ENCODE assay signal across 8 mouse cellular contexts in genomic region chr2:118899981-118900825, GRCm38 (mm10). TPM values are rescaled to one million over a fixed set of nuclear protein-coding genes. Genes with fewer than 3 reads are reported as not detected.
DNase-seq lines count a peak whose midpoint lies in the region; ATAC-seq and TF ChIP-seq lines count a peak whose summit lies in the region.

TSS of gene Bahd1 (plus strand) at chr2:118900377.

- TF ChIP-seq CTCF in embryonic fibroblast, embryonic 13.5 days (IDR thresholded peaks at IDR 0.05; ENCODE audit: borderline replicate concordance, insufficient read depth, low read length): no peak

- peak within 1 kb of the TSS; percentile 98 for H3K4me2 ChIP-seq in stomach, embryonic 14.5 days (replicated peaks; ENCODE audit: low read depth, low read length)

- H3K9ac ChIP-seq in stomach, embryonic 14.5 days (replicated peaks; ENCODE audit: low read depth, low read length): peak within 1 kb of the TSS; percentile 77

- peak; percentile 45 for DNase-seq in cerebellum, adult 11 months
- no peak for DNase-seq in cerebellum, postnatal 4 days (ENCODE audit: low spot score in 2 of 2)
- DNase-seq in adrenal gland, adult 2 months: peak; percentile 76
- peak; percentile 36 for DNase-seq in heart, postnatal 4 days
- DNase-seq in left cerebral cortex, adult 8-10 months (ENCODE audit: low spot score in 2 of 2): peak; percentile 15 to 50

- H3K9me3 ChIP-seq in stomach, embryonic 14.5 days (ENCODE audit: control insufficient read depth, low read depth, low read length): no peaks in the 10 kb centered on the region

- H3K27ac ChIP-seq in embryonic fibroblast, embryonic 13.5 days (ENCODE audit: insufficient read depth, low read length): no peak within 1 kb of the TSS
- no peak within 1 kb of the TSS for H3K27ac ChIP-seq in stomach, embryonic 14.5 days (ENCODE audit: low read length)

- no peak for TF ChIP-seq POLR2A in embryonic fibroblast, embryonic 13.5 days (IDR thresholded peaks at IDR 0.05; ENCODE audit: low read depth, low read length)

- H3K27me3 ChIP-seq in stomach, embryonic 14.5 days (ENCODE audit: control insufficient read depth, insufficient read depth, low read length): peaks cover 45% of the 10 kb centered on the region

- peaks cover 4% of the 10 kb centered on the region; the same call in 1 of the 2 replicates for H3K4me1 ChIP-seq in embryonic fibroblast, embryonic 13.5 days (ENCODE audit: control insufficient read depth, insufficient read depth, low read length)
- H3K4me1 ChIP-seq in stomach, embryonic 14.5 days (ENCODE audit: control insufficient read depth, insufficient read depth, low read length): peaks cover 31% of the 10 kb centered on the region; the same call in 1 of the 2 replicates

- H3K4me3 ChIP-seq in embryonic fibroblast, embryonic 13.5 days (ENCODE audit: insufficient read depth, low read length): peak within 1 kb of the TSS; percentile 31
- peak within 1 kb of the TSS; percentile 91 for H3K4me3 ChIP-seq in stomach, embryonic 14.5 days (ENCODE audit: low read depth, low read length)

- no peaks in the 10 kb centered on the region for H3K36me3 ChIP-seq in stomach, embryonic 14.5 days (ENCODE audit: control insufficient read depth, insufficient read depth, low read length)

- WGBS in stomach, embryonic 14.5 days: 2% methylated on average over 32 of the region's 32 CpGs

- peak; percentile 16; the same call in 1 of the 2 replicates for ATAC-seq in megakaryocyte, adult 5-6 weeks (ENCODE audit: poor library complexity, severe bottlenecking)
- no peak for ATAC-seq in stomach, embryonic 14.5 days (ENCODE audit: insufficient number of reproducible peaks, insufficient read depth, low FRiP score, low read depth)

RNA-seq across cellular contexts. Expression of gene Bahd1, which starts in this region (rescaled TPM):
- 10 to 100 TPM; 36.5 to 46.0 TPM for total RNA-seq in adrenal gland, adult 2 months (2021)
- polyA plus RNA-seq in adrenal gland, adult 2 months (2012; rRNA removed): 59.5 and 60.3 TPM in 2 replicates
- polyA plus RNA-seq in embryonic fibroblast, embryonic 13.5 days (2011; ENCODE audit: insufficient read length, low read depth, missing spikeins): 12.9 and 15.3 TPM in 2 replicates
- total RNA-seq in heart, postnatal 4 days (2021): 10 to 100 TPM in 1 of 2 experiments, 1 to 10 TPM in 1; 9.6 to 10.3 TPM
- 10 to 100 TPM; 41.8 to 49.3 (median 42.6) TPM for total RNA-seq in left cerebral cortex, adult 8-10 months (2022)
- total RNA-seq in megakaryocyte, adult 5-6 weeks (2015): 5.1 and 5.3 TPM in 2 replicates
- total RNA-seq in megakaryocyte, adult 5-6 weeks (2017): 3.2 and 4.2 TPM in 2 replicates
- 1.8 TPM in 2 replicates for polyA plus RNA-seq in stomach, embryonic 14.5 days (2014; fragmentation: Nextera tagmentation; extraction: Ambion mirVana)

Comparison
In these comparisons a context has a peak if more than half of its experiments do, and no peak if none do; other contexts are left out.
1. DNase-seq: peak in cerebellum, adult 11 months (single experiment), adrenal gland, adult 2 months (single experiment), heart, postnatal 4 days (single experiment) and left cerebral cortex, adult 8-10 months (2 of 2); none in cerebellum, postnatal 4 days (0 of 2).